In the genomic region with DNA sequence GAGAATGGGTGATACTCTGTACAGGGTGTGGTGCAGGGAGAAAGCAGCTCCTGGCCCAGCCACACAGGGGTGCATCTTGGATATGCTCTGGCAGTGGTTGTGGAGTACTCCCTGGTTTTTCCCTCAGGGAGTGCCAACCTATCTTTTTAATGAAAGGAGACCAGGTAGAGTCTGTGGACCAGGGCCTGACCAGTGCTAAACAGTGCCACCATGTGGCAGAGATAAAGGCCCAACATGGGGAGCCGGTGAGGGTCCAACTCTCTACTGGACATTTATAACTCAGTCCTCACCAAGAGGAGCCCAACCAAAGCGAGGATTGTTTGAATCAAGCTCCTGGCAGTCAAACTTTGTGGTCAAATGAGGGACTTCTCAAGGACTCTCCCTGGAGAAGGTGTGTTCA, we compare ENCODE assay signal across 9 mouse cellular contexts.
DNase-seq lines count a peak whose midpoint lies in the region; ATAC-seq and TF ChIP-seq lines count a peak whose summit lies in the region.
"Had no signal": no experiment of that assay in that cellular context is flagged by ENCODE, and none has a peak within 500 bp of the region (broad histone marks: within the 10 kb centered on the region; RNA-seq: fewer than 3 reads in every experiment).

No protein-coding gene starts in this region.

- H3K27ac ChIP-seq in forebrain, postnatal 0 days (ENCODE audit: low read depth, low read length): no peak overlapping the region
- H3K27ac ChIP-seq in forebrain, embryonic 11.5 days (ENCODE audit: low read depth, low read length): no peak overlapping the region
- no peak overlapping the region for H3K27ac ChIP-seq in midbrain, embryonic 14.5 days (replicated peaks; ENCODE audit: low read depth, low read length)
- H3K27ac ChIP-seq in midbrain, embryonic 13.5 days: no peak overlapping the region
- H3K27ac ChIP-seq: hindbrain, embryonic 15.5 days had no signal

- no peaks in the 10 kb centered on the region for H3K4me1 ChIP-seq in forebrain, postnatal 0 days (ENCODE audit: insufficient read depth)
- H3K4me1 ChIP-seq in forebrain, embryonic 11.5 days (replicated peaks; ENCODE audit: control insufficient read depth, insufficient read depth, low read length): 0 out of 2 replicates have a peak, but pooled peaks cover 3% of the 10 kb centered on the region
- H3K4me1 ChIP-seq in midbrain, embryonic 14.5 days (ENCODE audit: control insufficient read depth, insufficient read depth, low read length): no peaks in the 10 kb centered on the region
- no peaks in the 10 kb centered on the region for H3K4me1 ChIP-seq in midbrain, embryonic 13.5 days (replicated peaks)
- H3K4me1 ChIP-seq: hindbrain, embryonic 15.5 days had no signal

- peak; percentile 33 for TF ChIP-seq CTCF in forebrain, postnatal 0 days (IDR thresholded peaks at IDR 0.05; ENCODE audit: low read depth)

- H3K36me3 ChIP-seq in forebrain, postnatal 0 days (ENCODE audit: insufficient read depth): no peaks in the 10 kb centered on the region
- no peaks in the 10 kb centered on the region for H3K36me3 ChIP-seq in forebrain, embryonic 11.5 days (ENCODE audit: control insufficient read depth, insufficient read depth, low read length)
- H3K36me3 ChIP-seq in midbrain, embryonic 14.5 days (ENCODE audit: control insufficient read depth, insufficient read depth, low read length): no peaks in the 10 kb centered on the region
- H3K36me3 ChIP-seq in midbrain, embryonic 13.5 days: no peaks in the 10 kb centered on the region
- H3K36me3 ChIP-seq: hindbrain, embryonic 15.5 days had no signal

- 78% methylated on average over 2 of the region's 2 CpGs for WGBS in forebrain, postnatal 0 days
- WGBS in forebrain, embryonic 11.5 days: 78% methylated on average over 2 of the region's 2 CpGs
- WGBS in midbrain, embryonic 14.5 days: 68% methylated on average over 2 of the region's 2 CpGs
- 75% methylated on average over 2 of the region's 2 CpGs for WGBS in midbrain, embryonic 13.5 days

- no peak overlapping the region for H3K9ac ChIP-seq in forebrain, postnatal 0 days
- no peak overlapping the region for H3K9ac ChIP-seq in forebrain, embryonic 11.5 days (ENCODE audit: low read length)
- H3K9ac ChIP-seq in midbrain, embryonic 14.5 days (replicated peaks; ENCODE audit: low read length): no peak overlapping the region
- no peak overlapping the region for H3K9ac ChIP-seq in midbrain, embryonic 13.5 days (replicated peaks)
- H3K9ac ChIP-seq: hindbrain, embryonic 15.5 days had no signal

- no peak overlapping the region for H3K4me2 ChIP-seq in forebrain, postnatal 0 days (ENCODE audit: low read depth)
- no peak overlapping the region for H3K4me2 ChIP-seq in forebrain, embryonic 11.5 days (ENCODE audit: low read depth, low read length, severe bottlenecking)
- H3K4me2 ChIP-seq in midbrain, embryonic 14.5 days (ENCODE audit: low read length): no peak overlapping the region
- H3K4me2 ChIP-seq in midbrain, embryonic 13.5 days (replicated peaks): no peak overlapping the region
- H3K4me2 ChIP-seq: hindbrain, embryonic 15.5 days had no signal

- intact Hi-C loops in heart, postnatal 10 days (cut with DNase I): loop anchor here (1.0 to 2.0 kb wide), 2 partner anchors 36 to 155 kb away; no protein-coding TSS in a partner anchor

- H3K27me3 ChIP-seq in forebrain, postnatal 0 days (ENCODE audit: insufficient read depth, low read length): no peaks in the 10 kb centered on the region
- H3K27me3 ChIP-seq in forebrain, embryonic 11.5 days (ENCODE audit: control insufficient read depth, insufficient read depth, low read length): no peaks in the 10 kb centered on the region
- no peaks in the 10 kb centered on the region for H3K27me3 ChIP-seq in midbrain, embryonic 14.5 days (ENCODE audit: control insufficient read depth, insufficient read depth, low read length)
- H3K27me3 ChIP-seq in midbrain, embryonic 13.5 days: no peaks in the 10 kb centered on the region
- H3K27me3 ChIP-seq: hindbrain, embryonic 15.5 days had no signal

- DNase-seq in forebrain, postnatal 0 days: no peak
- no peak for DNase-seq in forebrain, embryonic 11.5 days (ENCODE audit: low spot score)
- DNase-seq in midbrain, embryonic 14.5 days: peak; percentile 11
- peak; percentile 40 to 56 for DNase-seq in heart, postnatal 10 days
- DNase-seq in mesoderm, embryonic 11.5 days (ENCODE audit: low read depth, low spot score): peak; percentile 11
- DNase-seq in spleen, adult 12 weeks (ENCODE audit: low spot score): no peak
- no peak for DNase-seq in MN1 (ENCODE audit: low spot score)

- H3K4me3 ChIP-seq in forebrain, postnatal 0 days (ENCODE audit: low read depth, low read length): no peak overlapping the region
- H3K4me3 ChIP-seq in forebrain, embryonic 11.5 days (ENCODE audit: low read depth, low read length): no peak overlapping the region
- no peak overlapping the region for H3K4me3 ChIP-seq in midbrain, embryonic 14.5 days (replicated peaks; ENCODE audit: low read depth, low read length)
- no peak overlapping the region for H3K4me3 ChIP-seq in midbrain, embryonic 13.5 days (replicated peaks)
- H3K4me3 ChIP-seq: hindbrain, embryonic 15.5 days had no signal

- ATAC-seq in forebrain, postnatal 0 days: no peak
- ATAC-seq in forebrain, embryonic 11.5 days (replicated peaks; ENCODE audit: low FRiP score): no peak
- no peak for ATAC-seq in midbrain, embryonic 14.5 days (ENCODE audit: low FRiP score, low TSS enrichment)
- ATAC-seq in midbrain, embryonic 13.5 days: no peak

- H3K9me3 ChIP-seq in forebrain, postnatal 0 days (ENCODE audit: low read length): no peaks in the 10 kb centered on the region
- no peaks in the 10 kb centered on the region for H3K9me3 ChIP-seq in forebrain, embryonic 11.5 days (ENCODE audit: control insufficient read depth, low read length)
- H3K9me3 ChIP-seq in midbrain, embryonic 14.5 days (ENCODE audit: control insufficient read depth, low read length): no peaks in the 10 kb centered on the region
- no peaks in the 10 kb centered on the region for H3K9me3 ChIP-seq in midbrain, embryonic 13.5 days
- H3K9me3 ChIP-seq: hindbrain, embryonic 15.5 days had no signal

Comparison
In these comparisons a context has a peak if more than half of its experiments do, and no peak if none do; other contexts are left out.
1. DNase-seq: peak in midbrain, embryonic 14.5 days (single experiment), heart, postnatal 10 days (2 of 2) and mesoderm, embryonic 11.5 days (single experiment); none in forebrain, postnatal 0 days (single experiment), forebrain, embryonic 11.5 days (single experiment), spleen, adult 12 weeks (single experiment) and MN1 (single experiment).